Mouse (Mus musculus): Measurements from ENCODE around the gene E430018J23Rik.
A peak's percentile ranks its signal among the peaks of the same experiment; 100 is the strongest.
"Not testable (repeated sequence)": the region's sequence is repeated elsewhere in the genome, so short reads cannot be mapped to it uniquely, and the experiment has no call there.

The E430018J23Rik gene

DNA sequence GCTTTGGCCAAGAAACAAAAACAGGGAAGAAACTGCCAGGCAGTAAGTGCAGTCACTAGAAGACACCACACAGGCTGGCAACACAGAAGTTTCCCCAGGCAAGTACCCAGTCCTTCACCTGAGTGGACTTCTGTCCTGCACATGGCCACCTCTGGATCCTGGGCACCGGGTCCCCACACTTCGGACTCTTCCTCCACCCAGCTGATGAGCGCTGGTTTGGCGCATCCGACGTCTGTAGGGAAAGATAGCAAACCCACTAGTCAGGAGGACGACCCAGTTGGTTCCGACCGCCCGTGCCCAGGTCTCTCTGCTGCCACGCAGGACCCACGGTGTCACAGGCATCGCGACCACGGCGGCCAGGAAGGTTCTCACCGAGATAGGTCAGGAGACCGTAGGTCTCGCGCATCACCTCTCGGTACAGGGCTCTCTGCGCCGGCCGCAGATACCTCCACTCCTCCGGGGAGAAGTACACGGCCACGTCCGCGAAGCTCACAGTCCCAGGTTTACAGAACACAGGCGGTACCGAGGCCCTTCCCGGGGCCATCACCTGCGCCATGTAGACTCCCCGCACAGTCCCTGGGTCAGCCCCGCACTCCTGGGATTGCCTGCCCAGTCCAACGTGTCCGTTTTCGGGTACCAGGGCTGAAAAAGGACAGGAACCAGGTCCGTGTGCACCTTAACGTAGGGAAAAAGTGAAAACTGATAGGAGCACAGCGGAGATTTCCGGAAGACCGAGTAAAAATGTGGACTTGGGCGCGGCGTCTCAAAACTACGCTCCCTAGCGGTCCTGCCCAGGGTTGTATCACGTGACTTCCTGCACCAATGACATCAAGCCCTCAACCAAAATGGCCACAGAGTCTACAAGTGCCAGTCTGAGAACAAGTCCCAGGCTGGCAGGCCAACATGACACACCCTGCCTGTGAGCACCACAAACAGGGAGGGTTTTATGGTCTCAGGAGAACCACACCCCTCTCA is 17.9 kb downstream of the E430018J23Rik start, which contains the start of gene Zfp747:
Zfp747 (minus strand) TSS at position 780 of the 975 bp plus-strand sequence.
- peak; percentile 94 for DNase-seq

- peak; percentile 26 for DNase-seq
Measured at GRCm38 (mm10) chr7:127371870-127372269, 21.6 kb downstream of the E430018J23Rik start.

GRCm38 (mm10) chr7:127371213-127371612 is 22.2 kb downstream of the E430018J23Rik start:
- no peak for DNase-seq

DNA sequence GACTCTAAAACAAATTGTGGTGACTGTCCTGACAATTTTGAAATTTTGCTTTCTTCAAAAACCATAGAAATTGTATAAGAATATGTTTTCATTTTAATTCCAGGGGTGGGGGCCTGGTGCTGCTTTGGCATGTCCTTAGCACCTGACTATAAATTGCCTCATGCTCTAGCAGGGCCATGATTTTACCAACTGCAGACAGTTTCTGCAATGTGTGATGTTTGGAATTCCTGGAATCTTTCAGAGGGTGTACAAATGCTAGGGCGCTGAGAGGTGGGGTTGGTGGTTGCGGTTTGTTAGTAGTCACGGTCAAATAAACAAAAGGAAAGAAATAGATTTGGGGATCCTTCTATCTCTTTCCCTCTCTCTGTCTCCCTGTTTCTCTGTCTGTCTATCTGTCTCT is 27.2 kb downstream of the E430018J23Rik start:
- DNase-seq: no peak

- no peak for DNase-seq
Measured at GRCm38 (mm10) chr7:127364166-127364565, 29.3 kb downstream of the E430018J23Rik start.

DNA sequence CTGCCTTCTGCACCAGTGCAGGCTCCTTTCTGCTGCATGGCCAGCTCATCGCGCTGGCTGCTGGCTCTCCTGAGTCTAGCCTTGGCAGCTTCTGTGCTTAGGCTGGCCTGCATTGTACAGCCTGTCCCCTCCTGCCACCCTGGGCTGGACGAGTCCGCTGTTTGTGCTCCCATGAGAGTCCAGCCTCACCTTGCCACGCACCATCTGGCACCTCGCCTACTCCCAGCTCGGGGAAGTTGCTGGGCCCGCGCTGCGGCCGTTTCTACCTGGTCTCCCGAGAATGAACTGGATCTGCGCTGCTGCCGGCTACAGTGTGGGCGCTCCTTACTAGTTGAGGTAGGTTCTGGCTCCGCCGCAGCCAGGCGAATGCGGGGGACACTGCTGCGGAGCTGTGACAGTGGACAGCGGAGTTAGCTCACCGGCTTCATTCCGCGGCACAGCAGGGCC is 29.9 kb downstream of the E430018J23Rik start:
- no peak for DNase-seq

GRCm38 (mm10) chr7:127362418-127362817 is 31.0 kb downstream of the E430018J23Rik start:
- DNase-seq: peak; percentile 31

DNA sequence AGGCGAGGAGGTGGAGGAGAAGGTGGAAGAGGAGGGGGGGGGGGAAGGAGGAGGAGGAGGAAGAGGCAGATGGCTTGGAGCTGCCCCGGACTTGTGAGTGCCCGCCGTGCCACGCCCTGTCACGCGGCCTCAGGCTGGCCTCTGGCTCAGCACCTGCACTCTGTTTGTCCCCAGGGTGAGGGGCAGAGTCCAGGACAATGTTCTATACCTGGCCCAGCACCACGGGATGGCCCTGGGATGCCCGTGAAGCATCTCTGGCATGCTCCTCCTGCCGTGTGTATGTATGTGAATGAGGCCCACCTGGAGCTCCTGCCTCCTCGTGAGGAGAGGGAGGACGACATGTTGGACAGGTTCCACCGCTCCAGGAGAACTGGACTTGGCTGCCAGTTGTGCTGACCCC is 32.0 kb downstream of the E430018J23Rik start:
- no peak for DNase-seq

- no peak for DNase-seq
Measured at GRCm38 (mm10) chr7:127360265-127360664, 33.2 kb downstream of the E430018J23Rik start.

GRCm38 (mm10) chr7:127358472-127358871 is 35.0 kb downstream of the E430018J23Rik start:
- DNase-seq: no peak

- DNase-seq: no peak
Measured at GRCm38 (mm10) chr7:127357871-127358270, 35.6 kb downstream of the E430018J23Rik start.

DNA sequence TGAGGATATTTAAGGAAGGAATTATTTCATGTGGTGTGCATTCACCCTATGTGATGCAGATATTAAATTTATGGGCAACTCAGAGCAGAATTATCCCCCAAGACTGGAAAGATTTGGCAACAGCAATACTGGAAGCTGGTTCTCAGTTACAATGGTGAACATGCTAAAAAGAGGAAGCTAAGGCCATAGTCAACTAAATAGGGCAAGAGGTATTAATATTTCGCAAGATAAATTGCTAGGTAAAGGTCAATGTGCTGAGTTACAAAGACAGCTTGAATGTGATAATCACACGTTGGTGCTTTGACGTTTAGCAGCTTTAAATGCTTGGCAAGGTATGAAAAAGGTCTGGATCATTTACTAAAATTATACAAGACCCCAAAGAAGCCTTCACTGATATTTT is 37.6 kb downstream of the E430018J23Rik start:
- no peak for DNase-seq

DNA sequence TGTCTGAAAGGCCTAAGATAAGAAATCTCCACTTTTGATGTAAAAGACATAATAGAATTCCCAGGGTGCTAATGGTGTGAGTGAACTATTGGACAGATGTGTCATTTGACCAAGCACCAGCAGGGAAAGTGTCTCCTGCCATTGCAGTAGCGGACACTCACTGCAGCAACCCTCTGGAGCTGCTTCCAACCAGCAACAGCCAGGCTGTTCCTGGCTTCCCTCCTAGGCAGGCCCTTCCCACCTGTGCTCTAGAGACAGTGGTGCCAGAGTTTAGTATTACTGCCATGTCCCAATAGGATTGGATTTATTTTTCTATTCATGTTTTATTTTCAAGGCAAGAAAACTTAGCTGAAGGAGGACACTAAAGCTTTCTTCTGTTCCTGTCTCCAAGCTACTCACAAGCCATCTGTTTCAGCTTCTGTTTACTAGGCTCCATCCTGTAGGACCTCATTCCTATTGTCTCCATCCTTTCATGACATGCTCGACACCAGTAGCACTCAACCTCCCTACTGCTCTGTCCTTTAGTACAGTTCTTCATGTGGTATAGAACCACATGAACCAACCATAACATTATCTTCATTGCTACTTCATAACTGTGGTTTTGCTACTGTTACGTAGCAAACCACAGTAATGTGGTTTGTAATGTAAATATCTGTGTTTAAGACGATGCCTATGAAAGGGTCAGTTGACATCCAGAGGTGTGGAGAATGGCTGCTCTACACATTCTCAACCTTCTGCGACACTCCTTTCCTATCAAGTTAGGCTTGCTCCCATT is 42.0 kb downstream of the E430018J23Rik start:
- no peak for DNase-seq

DNA sequence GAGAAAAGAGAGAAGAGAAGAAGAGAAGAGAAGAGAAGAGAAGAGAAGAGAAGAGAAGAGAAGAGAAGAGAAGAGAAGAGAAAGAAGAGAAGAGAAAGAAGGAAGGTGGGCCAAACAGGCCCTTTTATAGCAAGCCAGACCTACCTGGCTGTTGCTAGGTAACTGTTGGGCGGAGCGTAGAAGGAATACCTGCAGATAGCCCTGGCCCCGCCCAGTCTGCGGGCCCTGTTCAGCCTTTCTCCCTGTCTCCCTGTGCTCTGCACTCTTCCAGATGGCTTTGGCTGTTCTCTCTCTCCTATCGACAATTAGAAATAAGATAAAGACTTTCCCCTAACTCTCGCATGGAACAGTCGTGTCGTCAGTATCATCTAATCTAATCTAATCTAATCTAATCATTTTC is 46.8 kb downstream of the E430018J23Rik start:
- DNase-seq: no peak

- DNase-seq: peak; percentile 93
Measured at GRCm38 (mm10) chr7:127345512-127346325, 47.7 kb downstream of the E430018J23Rik start, which contains the start of gene Zfp768. TSS of gene Zfp768 (minus strand) at chr7:127345589.

DNA sequence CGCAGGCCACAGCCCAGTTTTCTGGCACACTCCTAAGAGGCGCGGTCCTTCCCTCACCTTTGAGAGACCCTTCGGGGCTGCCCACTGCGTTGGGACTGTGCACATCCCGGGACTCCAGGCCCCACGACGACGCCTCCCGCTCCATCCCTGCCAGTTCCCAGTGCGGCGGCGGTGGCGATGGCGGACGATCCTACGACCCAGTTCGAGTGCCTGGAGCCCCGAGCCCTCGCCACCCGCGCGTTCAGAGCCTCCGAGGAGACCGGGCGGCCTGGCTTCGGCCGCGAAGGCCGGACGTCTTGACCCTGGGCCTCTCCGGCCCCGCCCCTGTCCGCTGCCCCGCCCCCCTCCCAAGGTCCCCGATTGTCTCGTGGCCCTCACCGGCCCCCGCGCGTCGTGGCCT is 48.3 kb downstream of the E430018J23Rik start:
- no peak for DNase-seq

DNA sequence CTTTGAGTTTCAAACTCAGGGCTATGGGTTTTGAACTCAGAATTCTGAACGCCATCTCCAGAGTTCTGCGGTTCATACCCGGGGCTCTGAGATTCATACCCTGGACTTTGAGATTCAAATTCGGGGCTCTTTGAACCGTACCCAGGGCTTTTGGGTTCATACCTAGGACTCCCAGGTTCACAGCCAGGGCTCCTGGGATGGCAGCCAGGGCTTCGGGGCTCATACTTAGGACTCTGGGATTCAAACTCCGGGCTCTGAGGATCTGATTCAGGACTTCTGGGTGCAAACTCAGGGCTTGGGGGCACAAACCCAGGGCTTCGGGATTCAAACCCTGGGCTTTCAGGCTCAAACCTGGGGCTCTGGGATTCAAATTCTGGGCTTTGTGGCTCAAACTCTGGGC is 49.1 kb downstream of the E430018J23Rik start:
- no peak for DNase-seq

GRCm38 (mm10) chr7:127343351-127344019 is 49.9 kb downstream of the E430018J23Rik start:
- DNase-seq: no peak

DNA sequence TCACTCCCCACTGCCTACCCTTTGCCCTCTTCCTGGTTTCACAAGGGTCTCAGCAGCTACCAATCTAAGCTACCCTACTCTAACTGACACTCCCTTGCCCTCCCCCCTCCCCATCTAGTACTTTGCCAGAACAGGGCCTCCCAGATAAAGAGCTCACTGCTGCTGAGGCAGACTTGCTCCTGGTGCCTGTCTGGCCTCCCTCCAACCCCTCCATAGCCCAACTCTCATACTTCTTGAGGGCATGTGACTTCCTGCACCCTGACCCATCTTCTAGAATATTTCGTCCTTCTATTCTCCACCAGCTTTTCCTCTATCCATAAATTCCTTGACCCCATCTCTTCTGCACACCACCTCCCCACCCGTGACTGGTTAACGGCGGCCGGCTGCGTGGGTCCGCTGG is 50.5 kb downstream of the E430018J23Rik start:
- DNase-seq: no peak

DNA sequence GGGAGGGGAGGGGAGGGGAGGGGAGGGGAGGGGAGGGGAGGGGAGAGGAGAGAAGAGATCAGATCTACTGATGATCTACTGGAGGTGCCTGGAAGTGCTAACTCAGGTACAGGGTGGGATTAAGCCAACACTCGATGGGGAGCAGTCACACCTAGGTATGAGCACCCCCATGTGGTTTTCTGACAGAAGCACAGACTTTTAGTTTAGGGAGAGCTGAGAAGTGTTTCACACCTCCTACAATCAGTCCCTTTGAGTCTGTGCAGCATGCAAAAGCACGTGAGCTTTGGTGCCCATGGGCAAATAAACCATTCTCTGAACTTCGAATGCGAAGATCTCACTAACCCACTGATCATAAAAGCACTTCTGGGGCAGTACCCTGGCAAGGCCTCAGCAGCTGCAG is 51.1 kb downstream of the E430018J23Rik start:
- DNase-seq: peak; percentile 44

- not testable (repeated sequence) for DNase-seq
Measured at GRCm38 (mm10) chr7:127341861-127342260, 51.6 kb downstream of the E430018J23Rik start.

GRCm38 (mm10) chr7:127341356-127341755 is 52.1 kb downstream of the E430018J23Rik start:
- DNase-seq: no peak
